Mouse (Mus musculus) cerebellum, adult 18-20 months (tissue): ENCODE data around the gene Gtf3c4.

ENCODE experiments used
- DNase-seq, 2 experiments: peaks; one replicate each; pipeline ENCODE4 v3.0.0; 2021

The Gtf3c4 gene

GRCm38 (mm10) chr2:28840222-28840951 lies at the start of gene Gtf3c4, which contains the start of gene Ddx31:
Gene Gtf3c4, minus strand, starts transcription at chr2:28840360.
Gene Ddx31, plus strand, starts transcription at chr2:28840406.
- peak; percentile 91 to 96 for DNase-seq

- no peak for DNase-seq
Measured at GRCm38 (mm10) chr2:28884914-28885313, 44.8 kb upstream of the Gtf3c4 start.

- no peak for DNase-seq
Measured at GRCm38 (mm10) chr2:28882826-28883485, 42.8 kb upstream of the Gtf3c4 start.

- DNase-seq = no peak
Measured at GRCm38 (mm10) chr2:28882047-28882446, 41.9 kb upstream of the Gtf3c4 start.

- DNase-seq = peak; percentile 18
Measured at GRCm38 (mm10) chr2:28881275-28881674, 41.1 kb upstream of the Gtf3c4 start.

GRCm38 (mm10) chr2:28875554-28875953 lies 35.4 kb upstream of the Gtf3c4 start:
- DNase-seq = no peak

- peak; percentile 65 to 75 for DNase-seq
Measured at GRCm38 (mm10) chr2:28867495-28867894, 27.3 kb upstream of the Gtf3c4 start.

GRCm38 (mm10) chr2:28863857-28864256 lies 23.7 kb upstream of the Gtf3c4 start:
- no peak for DNase-seq

GRCm38 (mm10) chr2:28860678-28861423 lies 20.7 kb upstream of the Gtf3c4 start:
- no peak for DNase-seq

- DNase-seq = no peak
Measured at GRCm38 (mm10) chr2:28859303-28859702, 19.1 kb upstream of the Gtf3c4 start.

- DNase-seq = no peak
Measured at GRCm38 (mm10) chr2:28855773-28856172, 15.6 kb upstream of the Gtf3c4 start.

GRCm38 (mm10) chr2:28852594-28852993 lies 12.4 kb upstream of the Gtf3c4 start:
- no peak for DNase-seq

- no peak for DNase-seq
Measured at GRCm38 (mm10) chr2:28848879-28849278, 8.7 kb upstream of the Gtf3c4 start.

GRCm38 (mm10) chr2:28842042-28842441 lies 1.9 kb upstream of the Gtf3c4 start:
- DNase-seq = no peak

- no peak for DNase-seq
Measured at GRCm38 (mm10) chr2:28839501-28840221, 499 bp downstream of the Gtf3c4 start.

GRCm38 (mm10) chr2:28836181-28836940 lies 3.8 kb downstream of the Gtf3c4 start:
- peak; percentile 21 to 40 for DNase-seq

GRCm38 (mm10) chr2:28829265-28829664 lies 10.9 kb downstream of the Gtf3c4 start:
- DNase-seq = peak in 1 of 2 experiments; percentile 20

- no peak for DNase-seq
Measured at GRCm38 (mm10) chr2:28818866-28819265, 21.3 kb downstream of the Gtf3c4 start.

GRCm38 (mm10) chr2:28810260-28811013 lies 29.7 kb downstream of the Gtf3c4 start:
- DNase-seq = no peak

- no peak for DNase-seq
Measured at GRCm38 (mm10) chr2:28808841-28809240, 31.3 kb downstream of the Gtf3c4 start.

- DNase-seq = peak in 1 of 2 experiments; percentile 6
Measured at GRCm38 (mm10) chr2:28803406-28803805, 36.8 kb downstream of the Gtf3c4 start.
